Mouse (Mus musculus) right cerebral cortex, postnatal 25 days (tissue): ENCODE measurements around the gene Gm10065.
"Not testable (repeated sequence)": the region's sequence is repeated elsewhere in the genome, so short reads cannot be mapped to it uniquely, and the experiment has no call there.

Experiments
- DNase-seq: peaks from one replicate; pipeline ENCODE4 v3.0.0; 2022

Gm10065 gene

GRCm38 (mm10) chr13:21478759-21479670 is at the start of gene Gm10065, which contains the start of gene Zkscan4:
Gene Gm10065, minus strand, starts transcription at chr13:21479441.
Gene Zkscan4, plus strand, starts transcription at chr13:21478907.
- peak; percentile 77 for DNase-seq

GRCm38 (mm10) chr13:21506221-21506649 is 27.0 kb upstream of the Gm10065 start:
- peak; percentile 81 for DNase-seq

DNA sequence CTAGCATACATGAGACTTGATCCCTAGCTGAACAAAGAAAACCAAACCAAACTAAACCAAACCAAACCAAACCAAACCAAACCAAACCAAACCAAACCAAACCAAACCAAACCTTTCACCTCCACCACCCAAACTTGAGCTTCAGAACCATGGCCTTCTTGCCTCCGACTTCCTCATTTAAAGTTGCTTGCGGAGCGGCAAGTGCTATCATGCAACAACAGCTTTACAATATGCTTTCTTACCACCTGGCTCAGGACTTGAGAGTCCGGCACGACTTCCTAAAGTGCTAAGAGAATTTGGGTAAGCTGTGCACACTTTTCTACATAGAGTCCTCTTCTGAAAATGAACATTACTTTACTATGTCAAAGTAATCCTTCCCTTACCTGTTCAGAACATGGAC is 23.1 kb upstream of the Gm10065 start:
- no peak for DNase-seq

DNA sequence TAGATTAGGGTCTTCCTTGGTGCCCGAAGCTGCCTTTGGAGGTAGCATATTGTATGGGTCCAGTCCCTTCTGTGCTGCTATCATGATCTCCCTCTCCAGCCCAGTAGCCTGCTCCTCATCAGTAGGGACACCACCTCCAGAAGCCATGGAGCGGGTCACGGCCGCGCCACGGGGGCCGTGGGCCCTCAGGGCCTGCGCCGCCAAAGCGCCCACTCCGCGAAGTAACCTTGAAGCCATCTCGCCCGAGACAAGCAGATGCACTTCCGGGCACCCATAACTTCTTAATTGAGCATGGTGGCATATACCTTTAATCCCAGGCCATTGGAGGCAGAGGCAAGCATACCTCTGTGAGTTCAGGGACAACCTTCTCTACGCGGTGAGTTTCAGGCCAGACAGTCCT is 21.9 kb upstream of the Gm10065 start, which contains the start of gene Gm11273:
Gene Gm11273 (minus strand): TSS at position 237 of the 400 bp plus-strand sequence.
- DNase-seq, result not testable (repeated sequence)

DNA sequence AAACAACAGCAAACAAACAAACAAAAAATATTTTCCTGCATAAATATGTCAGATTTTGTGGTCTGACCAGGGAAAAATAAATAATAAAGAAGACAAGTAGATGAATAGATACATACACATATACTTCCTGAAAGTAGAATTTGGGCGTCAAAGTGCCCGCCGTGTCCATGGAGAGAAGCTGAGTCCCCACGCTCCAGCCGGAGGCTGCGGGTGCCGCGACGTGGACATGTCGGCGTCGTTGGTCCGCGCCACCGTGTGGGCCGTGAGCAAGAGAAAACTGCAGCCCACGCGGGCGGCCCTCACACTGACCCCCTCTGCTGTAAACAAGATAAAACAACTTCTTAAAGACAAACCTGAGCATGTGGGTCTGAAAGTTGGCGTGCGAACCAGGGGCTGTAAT is 15.8 kb upstream of the Gm10065 start, which contains the start of gene AK157302:
Gene AK157302 (plus strand): TSS at position 144 of the 400 bp plus-strand sequence.
- DNase-seq, result no peak

GRCm38 (mm10) chr13:21492847-21493246 is 13.6 kb upstream of the Gm10065 start:
- DNase-seq, result no peak

GRCm38 (mm10) chr13:21486881-21487280 is 7.6 kb upstream of the Gm10065 start:
- DNase-seq, result no peak

- no peak for DNase-seq
Measured at GRCm38 (mm10) chr13:21472427-21472826, 6.8 kb downstream of the Gm10065 start.

GRCm38 (mm10) chr13:21469097-21469496 is 10.1 kb downstream of the Gm10065 start:
- DNase-seq, result no peak

DNA sequence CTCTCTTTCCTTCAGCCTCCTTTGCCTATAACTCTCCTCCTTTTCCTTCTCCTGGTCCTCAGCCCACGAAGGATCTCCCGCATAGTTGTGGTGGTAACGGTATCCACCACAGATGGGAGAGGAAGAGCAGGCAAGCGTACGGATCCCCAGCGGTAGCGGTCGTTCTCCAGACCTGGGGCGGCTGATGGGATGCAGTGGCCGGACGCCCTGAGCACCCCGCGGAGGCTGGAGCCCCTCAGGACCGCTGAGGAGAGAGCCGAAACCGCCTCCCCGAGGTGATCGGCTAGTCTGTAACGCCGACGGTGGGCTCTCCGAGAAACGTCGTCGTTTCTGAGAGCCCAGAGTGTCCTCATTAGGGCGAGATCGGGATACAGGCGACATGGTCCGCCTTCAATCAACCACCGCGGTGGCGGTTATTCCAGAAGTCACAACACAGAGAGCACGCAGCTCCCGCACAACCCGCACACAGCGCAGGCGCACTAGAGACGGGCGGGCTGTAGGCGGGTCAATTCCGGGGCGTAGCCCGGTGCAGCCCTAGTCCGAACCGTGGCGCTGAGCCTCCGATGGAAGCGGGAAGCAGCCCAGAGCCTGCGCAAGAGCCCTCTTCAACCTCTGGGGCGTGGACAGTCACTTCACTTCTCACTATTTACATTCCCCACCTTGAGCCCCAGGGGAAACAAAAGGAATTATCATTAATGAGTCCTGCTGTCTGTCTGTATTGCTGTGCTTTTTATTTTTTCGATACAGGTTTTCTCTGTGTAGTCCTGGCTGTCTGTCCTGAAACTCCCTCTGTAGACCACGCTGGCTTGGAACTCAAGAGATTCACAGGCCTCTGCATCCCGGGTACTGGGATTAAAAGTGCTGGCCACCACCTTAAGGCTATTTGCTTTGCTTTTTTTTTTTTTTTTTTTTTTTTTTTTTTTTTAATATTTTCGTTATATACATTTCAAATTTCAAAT is 10.9 kb downstream of the Gm10065 start, which contains the start of gene Nkapl:
Gene Nkapl (minus strand): TSS at position 449 of the 959 bp plus-strand sequence.
- DNase-seq, result peak; percentile 81

- DNase-seq, result no peak
Measured at GRCm38 (mm10) chr13:21467336-21467735, 11.9 kb downstream of the Gm10065 start.

GRCm38 (mm10) chr13:21462516-21462915 is 16.7 kb downstream of the Gm10065 start:
- DNase-seq, result not testable (repeated sequence)

DNA sequence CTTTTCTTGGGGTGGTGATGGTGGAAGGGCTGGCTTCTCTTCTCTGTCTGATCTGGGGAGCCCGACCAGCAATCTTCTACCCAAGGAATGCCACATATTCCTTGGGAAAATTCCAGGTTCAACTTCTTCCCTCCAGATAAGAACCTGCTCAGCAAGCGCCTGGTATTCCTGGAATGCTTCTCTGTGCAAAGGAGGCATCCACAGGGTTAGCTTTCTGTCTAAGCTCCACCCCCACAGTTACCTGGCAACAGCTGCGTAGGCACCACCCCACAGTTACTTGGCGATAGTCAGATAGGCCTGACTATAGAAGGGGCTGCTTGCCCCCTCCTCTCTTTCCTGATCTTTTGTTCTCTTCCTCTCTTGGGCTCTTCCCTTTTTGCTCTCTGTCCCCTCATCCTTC is 22.9 kb downstream of the Gm10065 start:
- DNase-seq, result no peak

- DNase-seq, result no peak
Measured at GRCm38 (mm10) chr13:21454133-21454532, 25.1 kb downstream of the Gm10065 start.

DNA sequence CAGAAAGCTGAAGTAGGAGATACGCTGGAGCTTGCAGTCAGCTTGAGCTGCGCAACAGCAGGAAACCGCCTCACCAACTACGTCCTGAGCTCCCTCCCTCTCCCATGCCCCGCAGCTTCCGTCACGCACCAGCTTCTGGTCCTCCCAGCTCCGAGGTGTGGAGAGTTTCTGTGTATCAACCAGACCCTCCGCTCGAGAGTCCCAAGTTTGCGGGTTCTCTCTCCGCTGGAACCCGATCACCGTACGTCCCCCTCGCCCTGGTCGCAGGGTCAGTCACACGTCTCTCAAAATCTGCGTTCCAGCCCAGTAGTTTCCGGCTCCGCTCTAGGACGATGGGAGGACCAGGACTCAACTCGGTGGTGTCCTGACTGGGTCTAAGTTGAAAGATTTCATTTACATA is 25.8 kb downstream of the Gm10065 start, which contains the start of gene Zscan26:
Gene Zscan26 (minus strand): TSS at position 282 of the 400 bp plus-strand sequence.
- peak; percentile 83 for DNase-seq

GRCm38 (mm10) chr13:21453042-21453441 is 26.2 kb downstream of the Gm10065 start:
- DNase-seq, result no peak

DNA sequence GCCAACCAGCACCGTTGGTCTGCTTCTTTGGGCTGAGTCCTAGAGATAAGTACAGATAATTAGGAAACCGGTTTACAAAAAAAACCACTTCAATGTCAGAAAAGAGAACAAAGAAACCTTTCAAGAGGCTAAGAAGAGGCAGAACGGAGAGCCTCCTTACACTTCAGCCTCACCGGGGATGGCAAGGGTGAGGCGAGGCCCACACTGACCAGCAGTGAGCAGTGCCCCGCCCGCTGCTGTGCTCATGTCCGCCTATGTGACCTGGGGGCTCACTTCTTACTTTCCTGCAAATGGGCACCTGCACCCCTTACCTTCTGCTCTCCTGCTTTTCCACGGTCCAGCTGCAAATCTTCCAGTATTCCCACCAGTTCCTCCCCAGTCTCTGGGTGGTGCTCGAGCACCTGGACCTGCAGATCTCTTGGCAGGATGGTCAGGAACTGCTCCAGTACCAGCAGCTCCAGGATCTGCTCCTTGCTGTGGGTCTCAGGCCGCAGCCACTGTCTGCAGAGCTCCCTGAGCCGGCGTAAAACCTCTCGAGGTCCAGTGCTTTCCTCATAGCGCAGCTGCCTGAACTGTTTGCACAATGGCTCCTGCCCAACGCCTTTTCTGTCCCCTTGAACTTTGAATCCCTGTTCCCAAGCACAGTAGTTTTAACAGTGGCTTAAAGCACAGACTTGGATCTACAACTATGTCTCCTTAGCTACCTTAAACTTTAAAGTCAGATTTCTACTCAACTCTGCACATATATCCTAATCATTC is 31.2 kb downstream of the Gm10065 start:
- no peak for DNase-seq

DNA sequence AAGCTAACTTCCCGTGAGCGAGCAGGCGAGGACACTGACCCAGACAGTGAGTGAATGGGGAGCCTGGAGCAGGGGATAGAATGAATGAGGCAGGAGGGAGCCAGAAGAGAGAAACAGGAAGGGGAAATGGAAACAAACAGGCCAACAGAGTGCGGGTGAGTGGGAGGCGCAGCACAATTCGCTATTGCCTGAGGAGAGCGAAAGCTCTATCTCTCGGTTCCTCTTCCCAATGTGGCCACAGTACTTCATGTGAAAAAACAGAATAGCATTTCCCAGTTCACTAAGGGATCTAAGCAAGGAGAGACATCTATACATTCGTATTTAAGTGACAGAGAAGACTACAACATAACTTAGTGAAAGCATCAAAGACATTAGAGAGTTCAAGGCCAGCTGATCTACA is 32.4 kb downstream of the Gm10065 start:
- no peak for DNase-seq

DNA sequence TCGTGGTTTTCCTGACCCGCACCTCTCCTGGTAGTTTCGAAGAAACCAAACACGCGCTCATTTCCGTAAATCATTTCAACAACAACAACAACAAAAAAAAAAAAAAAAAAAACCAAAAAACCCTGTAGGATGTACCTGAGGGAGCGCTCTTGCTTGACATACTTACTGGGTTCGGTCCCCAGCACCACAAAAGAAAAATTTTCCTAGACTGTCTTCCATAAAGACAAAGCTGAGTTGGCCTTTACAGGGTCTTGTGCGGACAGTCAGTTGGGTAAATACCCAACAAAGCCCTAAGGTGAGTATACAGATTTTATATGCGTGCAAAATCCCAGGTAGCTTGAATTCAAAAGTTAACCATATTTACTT is 38.1 kb downstream of the Gm10065 start:
- no peak for DNase-seq

GRCm38 (mm10) chr13:21440503-21441206 is 38.6 kb downstream of the Gm10065 start, which contains the start of gene Pgbd1:
Gene Pgbd1, minus strand, starts transcription at chr13:21441058.
- DNase-seq, result peak; percentile 67

DNA sequence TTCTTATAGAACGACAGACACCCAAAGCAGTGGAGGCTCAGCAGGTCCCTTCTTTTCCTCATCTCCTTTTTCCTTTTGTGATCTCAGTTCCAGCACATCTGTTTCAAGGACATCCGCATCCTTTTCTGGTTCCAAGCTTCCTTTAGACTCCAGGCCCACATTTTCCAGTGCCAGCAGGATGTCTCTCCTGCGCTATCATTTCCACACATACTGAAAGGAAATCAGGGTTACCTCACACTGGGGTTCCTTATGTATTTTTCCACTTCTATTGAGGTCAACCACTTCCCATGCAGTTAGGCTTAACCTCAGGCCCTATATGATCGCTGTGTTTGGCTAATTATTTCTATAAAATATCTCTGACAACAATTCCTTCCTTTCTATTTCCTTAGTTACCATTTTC is 43.8 kb downstream of the Gm10065 start:
- no peak for DNase-seq
